Mouse (Mus musculus) ES-E14 (cell line): ENCODE data around the gene Atp1b2. TPM values are rescaled to one million over a fixed set of nuclear protein-coding genes. Genes with fewer than 3 reads are reported as not detected.

Source experiments
- DNase-seq: peaks from one replicate; pipeline ENCODE4 v3.0.0-alpha.2; 2013; ENCODE audit warnings: low read depth, low spot score
- H3K27ac ChIP-seq: 2 replicates; pipeline ENCODE4 v1.5.1; 2012; ENCODE audit warnings: low read depth, mild to moderate bottlenecking, low read length, moderate library complexity, mixed read lengths; ENCODE audit not compliant: poor library complexity, insufficient read depth, severe bottlenecking
- H3K36me3 ChIP-seq: 2 replicates; pipeline ENCODE4 v1.6.1; 2012; ENCODE audit warnings: mild to moderate bottlenecking, low read length, moderate library complexity, mixed read lengths; ENCODE audit not compliant: control insufficient read depth, poor library complexity, insufficient read depth, severe bottlenecking
- H3K4me1 ChIP-seq, 2 experiments: fragments of 150-350 bp in 1 of 2; sonication (generic) in 1 of 2; 2 replicates each; pipeline ENCODE4 v1.6.1; 2012; ENCODE audit warnings: low read length in 2 of 2, mild to moderate bottlenecking in 1 of 2, mixed read lengths in 1 of 2; ENCODE audit not compliant: control insufficient read depth in 2 of 2, insufficient read depth in 2 of 2, poor library complexity in 1 of 2
- H3K4me3 ChIP-seq, 2 experiments: fragments of 150-350 bp in 1 of 2; sonication (generic) in 1 of 2; 2 replicates each; pipeline ENCODE4 v1.5.1; 2012; ENCODE audit warnings: low read length in 2 of 2, low read depth in 1 of 2, mild to moderate bottlenecking in 1 of 2, mixed read lengths in 1 of 2; ENCODE audit not compliant: insufficient read depth in 1 of 2, poor library complexity in 1 of 2, severe bottlenecking in 1 of 2
- H3K9ac ChIP-seq: 2 replicates; pipeline ENCODE4 v1.6.1; 2012; ENCODE audit warnings: low read depth, mild to moderate bottlenecking, low read length, mixed read lengths; ENCODE audit not compliant: poor library complexity, insufficient read depth, severe bottlenecking
- H3K9me3 ChIP-seq: fragments of 150-350 bp; sonication (generic); 2 replicates; pipeline ENCODE4 v1.6.1; 2012; ENCODE audit warnings: low read depth, mild to moderate bottlenecking, low read length; ENCODE audit not compliant: control insufficient read depth, insufficient read depth
- CHD2 ChIP-seq: IDR thresholded peaks from 2 replicates; pipeline ENCODE4 v1.6.1; 2014; ENCODE audit warnings: mild to moderate bottlenecking, low read depth, low read length, inconsistent platforms
- HCFC1 ChIP-seq: IDR thresholded peaks from 2 replicates; pipeline ENCODE4 v1.6.1; 2012; ENCODE audit warnings: low read length, inconsistent platforms, borderline replicate concordance; ENCODE audit not compliant: insufficient read depth
- MAFK ChIP-seq: IDR thresholded peaks from 2 replicates; pipeline ENCODE4 v1.6.1; 2014; ENCODE audit warnings: mild to moderate bottlenecking, low read depth, low read length, inconsistent platforms; ENCODE audit not compliant: insufficient read depth
- ZC3H11A ChIP-seq: IDR thresholded peaks from 2 replicates; pipeline ENCODE4 v1.6.1; 2012; ENCODE audit warnings: low read depth, mild to moderate bottlenecking, inconsistent platforms, low read length, borderline replicate concordance
- ZNF384 ChIP-seq: IDR thresholded peaks from 2 replicates; pipeline ENCODE4 v1.6.1; 2012; ENCODE audit warnings: low read depth, low read length, inconsistent platforms
- in situ Hi-C, 2 experiments: fragments of 600-800 bp; cut with MboI; formaldehyde crosslinking; loops; one replicate each; pipeline ENCODE4 v1.15.1; 2025; ENCODE audit warnings: low sequenced_read_pairs in 2 of 2, inconsistent platforms in 1 of 2; ENCODE audit not compliant: unreplicated experiment in 2 of 2
- total RNA-seq: library from RNA; depleted of rRNA; stranded (reverse); fragments of 300-350 nt; gene quantifications from 2 replicates; pipeline ENCODE4 v1.2.3, GENCODE M21; 2012; rRNA removed

Gene Atp1b2
- 12.1 and 13.1 TPM in 2 replicates for total RNA-seq

GRCm38 (mm10) chr11:69605726-69606490 is at the start of gene Atp1b2:
TSS of gene Atp1b2 (minus strand) at chr11:69605942.
- no peaks in the 10 kb centered on the region for H3K9me3 ChIP-seq
- peak within 1 kb of the TSS; percentile 48 for H3K9ac ChIP-seq
- H3K4me1 ChIP-seq, result peaks cover 9 to 15% of the 10 kb centered on the region in 2 experiments; a peak in 3 of 4 replicates
- peak; percentile 76 for DNase-seq
- peak; percentile 99 for TF ChIP-seq ZNF384
- no peak for TF ChIP-seq MAFK
- peak; percentile 66; the same call in 1 of the 2 replicates for TF ChIP-seq HCFC1
- TF ChIP-seq ZC3H11A, result no peak
- TF ChIP-seq CHD2, result no peak
- H3K27ac ChIP-seq, result no peak within 1 kb of the TSS
- no peaks in the 10 kb centered on the region for H3K36me3 ChIP-seq
- H3K4me3 ChIP-seq, result peak within 1 kb of the TSS; percentile 69 to 91
- in situ Hi-C loops, result no loop called here

- H3K9ac ChIP-seq, result peak overlapping the region; percentile 78
- peaks cover 3 to 17% of the 10 kb centered on the region in 2 experiments; a peak in 3 of 4 replicates for H3K4me1 ChIP-seq
- DNase-seq, result peak; percentile 71
- TF ChIP-seq CHD2 (no peak), ZC3H11A (no peak), MAFK (no peak), HCFC1 (no peak), ZNF384 (no peak)
- peak overlapping the region; percentile 88 for H3K27ac ChIP-seq
- in situ Hi-C loops, result loop anchor here in 1 of 2 experiments (10.0 kb wide), 1 partner anchor 60 kb away; no protein-coding TSS in a partner anchor
- no peaks in the 10 kb centered on the region for H3K9me3 ChIP-seq
- peaks cover 55% of the 10 kb centered on the region for H3K36me3 ChIP-seq
- H3K4me3 ChIP-seq, result peak overlapping the region; percentile 71 to 76
Observed at GRCm38 (mm10) chr11:69654760-69655159, 49.0 kb upstream of the Atp1b2 start.

DNA sequence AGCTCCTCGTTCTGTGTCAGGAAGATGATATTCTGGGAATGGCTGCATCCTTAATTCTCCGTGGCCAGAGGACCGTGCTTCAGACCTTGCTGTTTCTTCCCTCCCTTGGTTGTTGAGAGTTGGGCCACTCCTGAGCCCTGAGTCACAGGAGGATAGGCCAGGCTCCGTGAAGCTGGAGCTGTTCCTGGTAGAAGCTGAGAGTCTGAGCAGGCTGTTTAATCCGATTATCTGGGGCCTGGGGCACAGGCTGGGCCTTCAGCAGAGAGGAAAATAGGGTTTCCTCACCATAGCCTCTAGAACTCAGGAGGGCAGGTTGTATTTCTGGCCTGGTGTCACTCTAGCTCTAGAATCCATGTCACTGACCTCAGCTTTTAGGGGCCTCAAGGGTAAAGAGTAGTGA is 47.7 kb upstream of the Atp1b2 start:
- DNase-seq, result no peak
- Histone ChIP-seq H3K9me3 (no peaks in the 10 kb centered on the region), H3K36me3 (peaks cover 59% of the 10 kb centered on the region), H3K9ac (no peak overlapping the region), H3K4me1 (peaks cover 3 to 13% of the 10 kb centered on the region in 2 experiments; a peak in 3 of 4 replicates), H3K4me3 (no peak overlapping the region), H3K27ac (no peak overlapping the region)
- no peak for TF ChIP-seq MAFK
- no peak for TF ChIP-seq CHD2
- TF ChIP-seq ZNF384, result no peak
- TF ChIP-seq ZC3H11A, result no peak
- in situ Hi-C loops, result loop anchor here in 1 of 2 experiments (10.0 kb wide), 1 partner anchor 61 kb away; no protein-coding TSS in a partner anchor

DNA sequence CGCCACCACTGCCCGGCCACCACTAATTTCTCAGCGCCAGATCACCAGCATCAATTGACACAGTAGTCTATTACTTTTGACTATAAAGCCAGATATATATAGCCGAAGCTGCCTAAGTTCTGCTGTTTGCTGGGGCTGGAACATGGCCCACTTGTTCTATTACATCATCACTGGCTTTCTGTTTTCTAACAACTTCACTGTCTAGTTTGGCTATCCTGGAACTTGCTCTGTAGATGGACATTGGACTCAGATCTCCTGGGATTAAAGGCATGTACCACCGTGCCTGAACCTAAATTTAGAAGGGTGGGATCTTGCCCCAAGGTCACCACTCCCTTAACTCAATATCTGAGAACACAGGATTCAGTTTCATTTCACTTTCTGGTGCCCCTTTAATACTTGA is 40.1 kb upstream of the Atp1b2 start:
- in situ Hi-C loops, result no loop called here
- no peak for TF ChIP-seq MAFK
- TF ChIP-seq HCFC1, result no peak
- no peak for TF ChIP-seq CHD2
- no peak for TF ChIP-seq ZNF384
- no peak for TF ChIP-seq ZC3H11A
- Histone ChIP-seq H3K9ac (no peak overlapping the region), H3K4me3 (no peak overlapping the region), H3K9me3 (no peaks in the 10 kb centered on the region), H3K36me3 (peaks cover 64% of the 10 kb centered on the region), H3K27ac (no peak overlapping the region), H3K4me1 (peaks cover 0 to 2% of the 10 kb centered on the region in 2 experiments; a peak in 1 of 4 replicates)
- DNase-seq, result no peak
